Mouse (Mus musculus) brain, embryonic 18.5 days (tissue): ENCODE measurements around the gene Cish.

Source experiments
- DNase-seq: peaks from one replicate; pipeline ENCODE4 v3.0.0-alpha.2; 2012; ENCODE audit warnings: low read depth, low spot score

The Cish gene

DNA sequence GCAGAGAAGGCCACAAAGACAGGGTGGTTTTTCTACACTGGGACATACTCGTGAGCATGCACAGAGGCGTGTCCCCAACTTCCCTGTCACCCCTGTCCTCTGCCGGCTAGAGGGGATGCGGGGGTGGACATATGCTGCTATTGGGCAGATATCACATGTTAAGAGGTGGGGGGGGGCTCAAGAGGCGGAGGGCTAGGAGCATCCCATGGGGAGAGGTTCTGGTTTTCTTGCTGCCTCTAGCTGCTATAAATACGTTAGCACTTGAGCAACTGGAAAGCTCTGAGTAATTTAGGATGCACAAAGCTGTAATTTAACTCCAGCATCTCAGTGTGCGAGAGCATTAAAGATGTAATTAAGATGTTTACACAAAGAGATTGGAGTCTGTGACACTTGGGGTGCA, 53.5 kb downstream of the Cish start:
- no peak for DNase-seq
